Mouse (Mus musculus): Measurements from ENCODE around the gene Rasa3.

Gene Rasa3

DNA sequence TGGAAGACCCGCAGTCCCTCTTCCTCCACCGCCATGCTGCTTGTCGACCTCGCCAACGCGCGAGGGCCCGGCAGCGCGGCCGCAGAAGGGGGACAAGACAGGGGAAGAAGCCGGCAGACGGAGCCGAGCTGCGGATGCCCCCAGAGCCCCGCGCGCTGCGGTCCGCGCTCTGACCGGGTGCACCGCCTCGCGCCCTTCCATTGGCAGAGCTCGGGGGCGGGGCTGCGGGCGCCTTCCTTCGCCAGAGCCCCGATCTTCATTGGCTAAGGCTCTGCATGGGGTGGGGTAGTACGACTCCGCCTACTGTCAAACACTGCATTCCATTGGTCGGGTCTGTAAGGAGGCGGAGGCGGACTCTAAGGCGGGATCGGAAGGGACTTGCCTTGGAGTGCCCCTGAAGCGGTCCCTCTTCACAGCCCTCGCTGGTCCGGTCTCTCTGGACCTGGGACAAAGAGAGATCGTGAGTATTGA, at the start of gene Rasa3:
Rasa3 (minus strand) TSS at position 191 of the 471 bp plus-strand sequence.
- DNase-seq (ENCODE audit: extremely low read depth, insufficient read length, low spot score), result peak; percentile 94

DNA sequence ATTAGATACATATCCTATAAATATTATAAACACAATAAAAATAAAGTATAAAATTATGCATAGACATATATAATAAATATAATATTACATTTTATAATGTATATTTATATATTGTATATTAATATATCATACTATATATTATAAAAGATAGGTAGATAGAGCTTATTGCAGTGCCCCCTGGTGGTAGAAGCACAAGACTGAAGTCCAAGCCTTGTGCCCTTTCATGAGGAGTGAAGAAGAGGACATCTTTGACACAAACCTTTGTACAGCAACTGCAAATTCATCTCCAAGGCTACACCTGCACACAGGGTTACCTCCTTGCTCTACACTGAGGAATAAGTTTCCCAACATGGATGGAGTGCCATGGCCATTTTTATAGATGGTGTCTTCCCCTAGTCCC, 48.3 kb upstream of the Rasa3 start:
- no peak for DNase-seq (ENCODE audit: extremely low read depth, insufficient read length, low spot score)

DNA sequence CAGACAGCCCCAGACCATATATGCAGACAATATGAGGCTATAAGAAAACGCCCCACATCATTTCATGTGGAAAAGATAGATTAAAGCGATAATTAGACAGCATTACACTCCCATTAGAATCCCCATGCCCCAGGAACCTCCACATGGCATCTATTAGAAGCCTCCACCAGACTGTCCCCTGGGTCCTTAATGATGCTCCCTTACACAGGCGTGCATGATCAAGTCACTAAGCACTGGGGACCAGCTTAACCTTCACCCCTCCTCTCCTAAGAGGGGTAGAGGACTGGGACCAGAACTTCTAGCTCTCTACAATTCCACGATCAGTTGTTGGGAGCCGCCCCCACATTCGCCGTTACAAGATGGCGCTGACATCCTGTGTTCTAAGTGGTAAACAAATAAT, 41.6 kb upstream of the Rasa3 start:
- DNase-seq (ENCODE audit: extremely low read depth, insufficient read length, low spot score), result no peak

DNA sequence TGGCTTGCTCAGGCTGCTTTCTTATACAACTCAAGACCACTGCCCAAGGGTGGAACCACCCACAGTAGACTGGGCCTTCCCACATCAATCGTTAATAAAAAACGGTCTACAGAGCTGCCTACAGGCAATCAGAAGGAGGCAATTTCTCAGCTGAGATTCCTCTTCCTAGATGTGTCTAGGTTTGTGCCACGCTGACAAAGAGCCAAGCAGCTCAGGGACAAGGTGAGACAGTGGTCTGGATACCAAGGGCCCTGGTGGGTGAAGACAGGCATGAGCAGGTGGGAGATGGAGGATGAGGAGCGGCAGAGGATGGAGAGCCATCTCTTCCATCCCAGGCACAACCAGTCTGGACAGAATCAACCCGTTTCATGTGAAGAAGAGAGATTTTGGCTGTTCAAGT, 31.1 kb upstream of the Rasa3 start:
- DNase-seq (ENCODE audit: extremely low read depth, insufficient read length, low spot score), result no peak

DNA sequence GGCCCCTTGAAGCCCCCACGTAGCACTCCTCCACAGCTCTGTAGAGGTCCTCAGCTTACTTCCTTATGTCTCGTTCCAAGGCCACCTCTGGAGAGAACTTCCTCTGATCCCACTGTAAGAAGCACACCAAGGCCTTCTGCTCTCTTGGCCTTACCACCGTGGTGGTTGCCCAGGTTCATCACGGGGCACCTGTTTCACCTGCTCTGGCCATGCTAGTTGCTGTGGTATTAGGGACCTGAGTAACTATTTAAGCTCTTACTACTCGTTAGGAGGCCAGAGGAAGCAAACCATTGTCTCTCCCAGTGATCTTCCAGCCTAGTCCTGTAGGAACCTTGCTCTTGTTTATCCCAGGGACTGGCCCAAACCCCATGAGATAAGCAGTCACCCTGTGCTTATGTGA, 29.5 kb upstream of the Rasa3 start:
- no peak for DNase-seq (ENCODE audit: extremely low read depth, insufficient read length, low spot score)

DNA sequence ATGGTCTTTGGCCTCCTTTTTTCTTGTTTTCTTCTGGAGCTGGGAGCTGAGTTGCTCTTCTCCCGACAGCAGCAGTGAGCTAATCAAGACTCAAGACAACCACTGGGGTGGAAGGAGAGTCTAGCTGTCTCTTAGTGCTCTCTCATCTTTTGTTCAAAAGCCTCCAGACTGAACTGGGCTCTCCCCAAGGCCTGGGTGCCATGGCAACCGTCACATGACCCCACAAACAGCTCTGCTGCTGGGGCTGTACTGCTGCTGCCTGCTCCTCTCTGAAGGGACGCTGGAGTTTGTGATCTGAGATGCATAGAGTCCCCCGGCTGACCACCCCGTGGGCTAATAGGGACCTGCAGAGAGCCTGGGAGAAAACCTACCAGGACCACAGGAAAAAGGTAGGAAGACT, 28.3 kb upstream of the Rasa3 start, which contains the start of gene Cfap97d2:
Cfap97d2 (plus strand) TSS at position 222 of the 400 bp plus-strand sequence.
- DNase-seq (ENCODE audit: extremely low read depth, insufficient read length, low spot score), result no peak

DNA sequence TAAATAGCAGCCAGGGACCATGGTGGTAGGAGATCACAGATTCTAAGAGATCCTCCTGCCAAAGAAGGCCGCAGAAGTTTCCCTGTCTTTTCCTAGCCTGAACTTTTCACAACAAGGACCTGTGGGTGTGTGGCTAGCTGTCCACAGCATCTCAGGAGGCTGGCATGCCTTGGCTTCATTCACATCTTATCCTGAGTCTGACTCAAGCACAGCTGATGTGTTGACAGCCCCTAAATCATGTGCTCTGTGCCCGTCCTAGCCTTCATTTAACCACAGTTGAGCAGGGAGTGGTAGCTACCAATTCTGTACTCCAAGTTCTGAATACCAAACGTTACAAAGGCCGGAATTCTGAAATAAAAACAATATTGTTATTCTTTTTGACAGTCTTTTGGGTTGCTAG, 26.9 kb upstream of the Rasa3 start:
- no peak for DNase-seq (ENCODE audit: extremely low read depth, insufficient read length, low spot score)

DNA sequence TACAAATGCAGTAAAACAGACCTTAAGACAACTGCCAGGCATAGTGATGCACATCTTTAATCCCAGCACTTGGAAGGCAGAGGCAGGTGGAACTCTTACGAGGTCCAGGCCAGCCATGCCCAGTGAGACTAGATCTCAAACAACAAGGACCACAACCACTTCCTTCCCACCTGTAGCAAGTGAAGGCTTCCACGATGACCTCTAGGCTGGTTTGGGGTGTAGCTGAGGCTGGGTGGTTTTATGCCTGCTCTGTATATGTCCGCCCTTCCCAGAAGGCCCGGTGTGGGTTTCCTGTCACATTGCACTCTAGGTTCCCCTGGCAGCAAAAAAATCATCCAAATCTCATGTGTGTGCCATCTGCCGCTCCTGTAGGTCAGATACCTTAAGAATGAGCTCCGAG, 26.4 kb upstream of the Rasa3 start:
- DNase-seq (ENCODE audit: extremely low read depth, insufficient read length, low spot score), result no peak

DNA sequence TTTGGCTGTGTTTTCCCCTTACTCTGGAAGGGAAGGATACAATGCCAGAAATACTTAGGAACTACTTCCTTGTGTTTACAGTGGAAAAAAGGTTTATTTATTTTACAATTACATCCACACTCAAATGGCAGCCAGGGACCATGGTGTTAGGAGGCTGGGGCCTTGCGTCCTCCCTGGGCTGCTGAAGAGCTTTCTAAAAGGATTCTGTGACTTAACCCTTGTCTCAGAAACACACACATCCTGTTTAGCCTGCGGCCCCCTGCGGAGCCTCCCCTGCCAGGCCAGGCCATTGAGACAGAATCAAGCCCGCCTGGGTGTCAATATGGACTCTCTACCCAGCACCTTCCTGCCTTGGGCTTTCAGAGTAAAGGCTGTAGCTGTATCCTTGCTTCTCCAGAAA, 25.4 kb upstream of the Rasa3 start:
- DNase-seq (ENCODE audit: extremely low read depth, insufficient read length, low spot score), result no peak

DNA sequence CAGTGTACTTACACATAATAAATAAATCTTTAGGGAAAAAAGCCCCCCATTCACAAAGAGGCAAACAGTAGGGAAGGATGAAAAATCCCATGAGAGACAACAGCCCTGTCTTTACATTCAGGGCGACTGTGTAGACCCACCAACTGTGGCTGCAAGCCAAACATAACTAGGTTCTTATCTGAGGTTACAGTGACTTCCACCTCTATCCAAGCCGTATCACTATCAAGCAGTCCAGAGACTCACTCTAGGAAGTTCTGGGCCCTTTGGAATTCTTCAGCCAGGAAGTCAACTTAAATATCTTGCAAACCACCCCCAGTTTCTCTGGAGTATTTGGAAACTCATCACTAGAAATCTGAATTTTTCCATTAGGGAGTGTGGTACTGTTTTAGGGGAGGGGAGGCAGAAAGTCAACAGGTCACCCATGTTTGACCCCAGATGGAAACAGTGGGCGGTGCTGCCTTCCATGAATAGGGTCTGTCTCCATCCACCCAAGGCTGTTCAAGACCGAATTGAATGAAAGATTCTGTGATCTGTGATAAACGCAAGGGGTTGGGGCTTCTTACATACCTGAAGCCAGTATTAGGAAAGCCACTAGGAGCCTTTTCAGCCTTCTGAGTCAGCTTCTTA, 22.0 kb upstream of the Rasa3 start:
- no peak for DNase-seq (ENCODE audit: extremely low read depth, insufficient read length, low spot score)

DNA sequence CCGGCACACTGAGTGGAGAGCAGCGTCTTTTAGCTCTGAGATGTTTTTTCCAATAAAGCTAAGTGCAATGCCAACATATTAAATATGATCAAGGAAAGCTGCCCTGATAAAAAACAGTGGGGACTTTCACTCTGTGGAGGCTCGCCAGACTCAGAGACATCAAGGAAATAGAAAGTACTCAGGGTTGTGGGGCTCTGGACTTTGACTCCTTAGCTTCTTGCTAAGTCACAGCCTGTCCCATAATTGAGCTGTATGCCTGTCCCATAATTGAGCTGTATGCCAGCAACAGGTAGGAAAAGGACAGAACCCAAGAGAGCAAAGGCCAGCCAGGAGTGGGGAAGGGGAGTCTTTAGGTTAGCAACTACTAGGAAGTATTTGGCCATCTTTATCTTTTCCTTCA, 20.9 kb upstream of the Rasa3 start:
- no peak for DNase-seq (ENCODE audit: extremely low read depth, insufficient read length, low spot score)

DNA sequence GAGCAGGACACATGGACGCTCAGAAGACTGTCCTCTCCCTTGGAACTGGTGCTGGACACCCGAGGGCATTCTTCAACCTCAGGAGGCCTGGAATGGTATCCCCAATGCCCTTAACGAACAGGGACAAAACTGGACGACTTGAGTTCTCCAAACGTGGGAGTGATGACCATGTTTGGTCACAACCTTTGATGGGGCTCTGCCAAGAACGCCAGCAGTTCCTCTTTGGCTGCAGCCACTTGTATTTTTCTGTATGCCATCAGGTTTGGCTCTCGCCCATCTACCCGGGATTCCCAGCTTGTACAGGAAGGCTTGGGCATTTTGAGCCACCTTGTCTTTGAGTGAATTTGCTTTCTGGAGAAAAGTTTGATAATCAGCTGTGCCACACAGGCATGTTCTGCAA, 20.3 kb upstream of the Rasa3 start:
- DNase-seq (ENCODE audit: extremely low read depth, insufficient read length, low spot score), result no peak

DNA sequence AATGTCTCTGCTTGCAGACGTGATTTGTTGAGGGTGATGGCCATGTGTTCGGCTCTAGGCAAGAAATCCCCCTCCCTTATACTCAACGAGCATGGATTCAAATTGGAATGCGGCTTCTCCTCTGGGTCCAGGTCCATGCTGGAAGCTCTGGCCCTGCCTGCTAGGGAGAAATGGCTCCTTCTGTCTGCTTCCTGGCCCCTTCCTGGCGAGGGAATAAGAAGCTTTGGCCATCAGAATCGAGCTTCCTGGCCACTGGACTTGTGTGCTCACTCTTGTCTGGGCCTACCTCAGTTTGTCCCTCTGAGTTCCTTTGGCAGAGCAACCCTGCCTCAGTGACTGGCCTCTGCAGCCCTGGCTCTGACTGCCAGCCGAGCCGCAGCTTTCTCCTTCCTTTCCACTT, 19.8 kb upstream of the Rasa3 start:
- DNase-seq (ENCODE audit: extremely low read depth, insufficient read length, low spot score), result no peak

DNA sequence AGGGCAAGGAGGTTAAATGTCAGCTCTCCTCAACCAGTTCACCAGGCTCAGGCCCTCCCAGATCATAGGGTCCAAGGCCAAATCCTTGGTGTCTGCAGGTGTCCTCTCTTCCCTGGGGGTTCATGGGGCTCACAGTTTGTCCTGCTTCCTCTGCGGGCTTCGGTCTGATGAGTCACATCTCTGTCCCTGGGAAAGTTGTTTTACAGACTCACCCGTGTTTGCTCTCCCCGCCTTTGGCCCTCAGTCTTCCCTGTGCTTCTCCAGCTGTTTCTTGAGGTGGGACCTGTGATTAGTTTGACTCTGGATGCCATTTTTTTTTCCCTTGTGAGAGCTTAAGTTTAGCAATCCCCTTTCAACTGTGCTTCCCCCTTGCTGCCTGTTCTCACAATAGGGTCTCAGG, 18.8 kb upstream of the Rasa3 start:
- DNase-seq (ENCODE audit: extremely low read depth, insufficient read length, low spot score), result peak; percentile 52

DNA sequence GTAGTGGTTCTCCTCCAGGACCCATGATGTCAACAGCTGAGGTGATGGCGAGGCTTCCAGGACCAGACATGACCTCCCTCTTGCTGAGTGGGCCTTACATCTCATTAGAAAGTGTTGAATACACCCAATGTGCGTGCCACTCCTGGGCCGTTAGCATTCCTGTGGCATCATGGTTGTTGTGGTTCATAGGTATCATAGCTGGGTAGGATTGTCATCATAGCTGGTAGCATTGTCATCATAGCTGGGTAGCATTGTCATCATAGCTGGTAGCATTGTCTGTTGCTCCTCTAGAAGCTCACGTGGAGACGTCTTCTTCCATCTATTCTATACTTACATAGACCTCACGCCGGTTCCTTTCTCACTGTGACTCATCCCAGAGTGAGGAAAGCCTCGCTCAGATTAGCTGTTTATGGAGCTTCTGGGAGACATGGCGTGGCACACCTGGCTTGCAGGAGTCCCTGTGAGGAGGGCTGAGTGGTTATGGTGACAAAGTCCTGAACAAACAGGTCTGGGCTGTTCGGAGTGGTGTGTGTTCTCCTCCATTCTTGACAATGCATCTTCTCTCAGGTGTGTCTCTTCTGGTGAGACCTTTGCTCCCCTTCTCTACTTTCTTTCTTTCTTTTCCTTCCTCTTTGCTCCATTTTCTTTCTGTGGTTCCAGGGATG, 17.9 kb upstream of the Rasa3 start:
- peak; percentile 50 for DNase-seq (ENCODE audit: extremely low read depth, insufficient read length, low spot score)

DNA sequence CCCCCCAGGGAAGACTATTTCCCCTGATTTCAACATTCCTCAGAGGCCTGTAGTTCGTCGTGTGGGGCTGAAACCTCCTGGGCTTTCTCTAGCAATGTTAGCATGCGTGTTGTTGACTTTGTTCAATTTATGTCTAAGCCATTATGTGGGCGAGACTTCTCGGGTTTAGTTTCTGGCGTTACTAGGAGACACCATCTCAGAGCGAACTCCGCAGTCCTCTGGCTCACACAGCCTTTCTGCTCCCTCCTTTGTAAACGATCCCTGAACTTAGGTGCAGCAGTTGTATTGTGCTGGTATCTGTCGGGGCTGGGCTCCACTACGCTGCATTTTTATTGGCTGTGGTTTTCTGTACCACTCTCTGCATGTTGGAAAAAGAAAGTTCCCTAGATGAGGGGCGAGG, 17.3 kb upstream of the Rasa3 start:
- DNase-seq (ENCODE audit: extremely low read depth, insufficient read length, low spot score), result no peak

DNA sequence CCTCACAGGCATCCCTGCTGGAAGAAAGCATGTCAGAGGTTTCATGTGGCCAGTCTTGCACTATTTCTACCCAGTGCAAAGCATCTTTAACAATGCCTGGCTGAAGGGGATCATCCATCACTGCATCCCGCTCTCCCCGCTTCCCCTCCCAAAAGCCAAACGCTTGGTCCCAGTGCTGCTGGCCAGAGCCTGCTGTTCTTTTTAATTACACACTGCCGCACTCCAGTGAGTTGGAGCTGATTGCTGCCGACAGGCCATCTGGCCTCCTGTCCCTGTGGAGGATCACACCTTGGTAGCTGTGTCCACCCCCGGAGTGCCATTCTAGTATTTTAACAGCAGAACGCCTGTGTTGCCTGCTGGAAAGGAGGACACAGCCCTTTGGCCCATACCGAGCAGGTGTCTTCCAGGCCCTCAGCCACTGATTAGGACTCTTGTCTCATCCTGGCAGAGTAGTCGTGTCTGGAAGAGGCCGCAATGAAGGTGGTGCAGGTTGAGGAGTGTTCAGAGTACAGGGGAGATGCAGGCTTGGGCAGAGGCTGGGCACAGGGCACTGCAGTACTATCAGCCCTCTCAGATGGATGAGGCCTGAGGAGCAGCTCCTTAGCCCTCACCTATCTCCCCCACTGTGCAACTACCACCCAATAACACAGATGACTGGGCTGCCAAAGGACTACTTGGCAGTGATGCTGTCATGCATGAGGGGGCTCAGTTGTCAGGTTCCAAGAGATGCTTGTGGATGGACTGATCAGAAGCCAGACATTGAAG, 15.1 kb upstream of the Rasa3 start:
- no peak for DNase-seq (ENCODE audit: extremely low read depth, insufficient read length, low spot score)

DNA sequence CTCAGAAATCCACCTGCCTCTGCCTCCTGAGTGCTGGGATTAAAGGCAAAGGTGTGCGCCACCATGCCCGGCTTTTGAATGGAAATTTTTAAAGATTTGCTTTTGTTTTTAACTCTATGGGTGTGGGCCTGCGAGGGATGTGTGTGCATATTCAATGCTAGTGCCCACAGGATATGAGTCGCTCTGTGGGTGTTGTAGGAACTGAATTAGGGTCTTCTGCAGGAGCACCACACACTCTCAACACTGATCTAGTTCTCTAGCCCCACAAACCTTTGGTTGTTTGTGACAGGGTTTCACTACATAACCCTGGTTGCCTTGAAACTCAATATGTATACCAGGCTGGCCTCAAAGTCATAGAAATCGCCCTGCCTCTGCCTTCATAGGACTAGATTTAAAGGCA, 11.9 kb upstream of the Rasa3 start:
- DNase-seq (ENCODE audit: extremely low read depth, insufficient read length, low spot score), result no peak

DNA sequence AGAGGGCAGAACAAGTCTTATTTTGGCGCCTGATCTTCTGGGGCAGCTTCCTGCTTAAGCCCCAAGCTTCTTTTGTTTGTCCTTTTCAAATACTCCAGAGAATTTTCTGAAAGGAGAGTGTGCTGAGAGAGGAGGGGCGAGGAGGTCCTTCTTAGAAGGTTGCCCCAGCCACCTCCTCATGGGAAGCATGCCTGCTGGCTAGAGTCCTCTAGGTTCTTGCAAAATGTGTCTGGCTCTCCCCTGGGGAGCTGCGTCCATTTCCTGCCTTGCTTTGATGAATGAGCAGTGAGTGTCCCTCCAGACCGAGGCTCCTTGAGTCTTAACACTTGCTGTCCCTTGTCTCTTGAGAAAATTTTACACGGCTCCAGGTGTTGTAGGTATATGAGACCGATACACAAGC, 11.1 kb upstream of the Rasa3 start:
- DNase-seq (ENCODE audit: extremely low read depth, insufficient read length, low spot score), result no peak

DNA sequence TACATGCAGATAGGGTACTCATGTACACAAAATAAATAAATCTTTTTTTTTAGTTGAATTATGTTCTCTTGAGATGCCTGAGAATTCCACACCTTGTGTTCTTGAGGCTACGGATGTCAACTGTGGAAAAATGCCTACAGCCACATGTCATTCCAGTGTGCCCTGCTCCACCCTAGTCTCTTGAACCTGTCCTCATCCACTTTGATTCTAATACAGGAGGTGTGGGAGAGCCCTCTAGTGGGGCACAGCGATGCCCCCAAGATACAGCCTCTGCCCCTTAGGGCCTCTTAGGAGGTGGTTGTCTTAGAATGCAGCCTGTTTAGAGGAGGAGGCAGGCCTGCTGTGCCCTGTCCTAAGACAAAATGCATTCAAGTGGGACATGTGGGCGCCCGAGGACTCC, 10.5 kb upstream of the Rasa3 start:
- no peak for DNase-seq (ENCODE audit: extremely low read depth, insufficient read length, low spot score)

DNA sequence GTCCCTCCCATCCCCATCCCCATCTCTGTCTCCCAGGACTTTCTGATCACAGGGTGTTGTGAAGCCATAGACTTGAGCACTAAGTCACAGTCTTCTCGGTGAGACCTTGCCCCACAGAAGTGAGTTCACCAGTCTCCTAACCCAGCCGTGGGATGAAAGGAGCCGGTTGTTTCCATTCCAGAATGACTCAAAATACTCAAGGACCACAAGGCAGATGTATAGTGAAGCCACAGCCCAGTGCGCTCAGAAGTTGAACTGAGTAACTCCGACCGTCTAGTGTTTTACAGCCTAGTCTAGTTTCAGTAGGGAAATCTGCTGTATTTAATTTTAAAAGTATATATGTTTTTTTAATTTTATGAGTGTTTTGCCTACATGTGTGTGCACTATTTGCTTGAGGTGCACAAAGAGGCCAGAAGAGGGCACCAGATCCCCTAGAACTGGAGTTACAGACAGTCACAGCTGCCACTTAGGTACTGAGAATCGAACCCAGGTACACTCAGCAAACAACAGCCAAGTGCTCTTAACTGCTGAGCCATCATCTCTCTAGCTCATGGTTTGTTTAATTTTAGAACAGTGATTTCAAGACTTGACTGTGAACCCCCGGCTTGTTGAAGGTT, 9.8 kb upstream of the Rasa3 start:
- DNase-seq (ENCODE audit: extremely low read depth, insufficient read length, low spot score), result no peak

Data from 3134 (cell line).